Mouse (Mus musculus): Measurements from ENCODE around the gene Pip4k2a.

Gene Pip4k2a

GRCm38 (mm10) chr2:18955671-18956070 lies 42.3 kb downstream of the Pip4k2a start:
- DNase-seq (ENCODE audit: low read depth), result no peak

DNA sequence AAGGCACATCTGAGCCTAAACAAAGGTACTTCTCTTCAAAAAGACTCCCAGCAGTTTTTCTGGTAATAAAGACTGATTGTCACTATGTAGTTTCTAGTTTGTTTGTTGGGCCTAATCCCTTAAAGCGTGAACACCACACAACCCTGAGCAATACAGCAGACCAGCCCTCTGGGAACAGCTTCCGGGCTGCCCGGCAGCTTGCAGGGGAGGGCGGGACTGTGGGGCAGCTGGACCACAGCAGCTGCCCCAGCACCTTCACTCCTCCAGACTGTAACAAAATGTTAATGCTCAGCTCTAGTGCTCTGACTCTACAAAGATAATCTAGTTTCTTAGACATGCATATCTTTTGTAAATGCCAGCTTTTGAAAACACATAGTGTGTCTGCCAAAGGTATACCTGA lies 42.9 kb downstream of the Pip4k2a start:
- DNase-seq (ENCODE audit: low read depth), result no peak

GRCm38 (mm10) chr2:18954422-18954821 lies 43.5 kb downstream of the Pip4k2a start:
- no peak for DNase-seq (ENCODE audit: low read depth)

GRCm38 (mm10) chr2:18952102-18952673 lies 45.7 kb downstream of the Pip4k2a start:
- no peak for DNase-seq (ENCODE audit: low read depth)

GRCm38 (mm10) chr2:18950758-18951157 lies 47.2 kb downstream of the Pip4k2a start:
- no peak for DNase-seq (ENCODE audit: low read depth)

DNA sequence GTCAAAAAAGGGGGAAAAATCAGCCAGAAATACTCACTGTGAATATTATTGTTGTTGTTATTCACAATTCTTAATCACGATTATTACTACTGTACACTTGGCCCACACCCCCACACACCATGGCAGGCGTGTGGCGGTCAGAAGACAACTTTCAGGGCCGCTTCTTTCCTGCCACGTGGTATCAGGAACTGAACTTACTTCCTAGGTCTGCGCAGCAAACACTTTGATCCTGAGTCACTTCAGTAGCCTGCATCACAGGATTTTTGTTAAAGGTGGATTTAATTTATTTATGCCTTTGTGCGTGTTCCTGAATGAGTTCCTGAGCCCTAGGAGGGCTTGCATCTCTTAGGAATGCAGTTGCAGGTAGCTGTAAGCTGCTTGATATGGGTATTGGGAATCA lies 49.2 kb downstream of the Pip4k2a start:
- DNase-seq (ENCODE audit: low read depth), result no peak

GRCm38 (mm10) chr2:18947669-18948459 lies 50.1 kb downstream of the Pip4k2a start:
- DNase-seq (ENCODE audit: low read depth), result no peak

- no peak for DNase-seq (ENCODE audit: low read depth)
Observed at GRCm38 (mm10) chr2:18945438-18945837, 52.5 kb downstream of the Pip4k2a start.

DNA sequence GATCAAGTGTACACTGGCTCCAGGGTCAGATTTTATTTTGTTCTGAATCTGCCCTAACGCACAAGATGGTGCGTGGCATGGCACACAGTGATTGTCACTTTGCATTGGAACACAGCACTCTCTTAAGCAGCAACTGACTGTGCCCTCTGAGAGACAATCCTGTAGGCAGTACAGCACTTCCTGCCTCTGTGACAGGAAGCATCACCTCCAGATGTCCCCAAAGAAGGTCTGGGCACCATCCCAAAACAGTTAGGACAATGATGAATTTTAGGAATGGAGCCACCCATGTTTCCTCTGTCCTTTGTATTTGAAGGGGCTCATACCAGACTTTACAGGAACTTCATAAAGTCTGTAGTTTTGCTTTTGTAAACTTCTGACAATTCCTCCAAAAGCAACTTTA lies 54.0 kb downstream of the Pip4k2a start:
- no peak for DNase-seq (ENCODE audit: low read depth)

GRCm38 (mm10) chr2:18943366-18943765 lies 54.6 kb downstream of the Pip4k2a start:
- no peak for DNase-seq (ENCODE audit: low read depth)

DNA sequence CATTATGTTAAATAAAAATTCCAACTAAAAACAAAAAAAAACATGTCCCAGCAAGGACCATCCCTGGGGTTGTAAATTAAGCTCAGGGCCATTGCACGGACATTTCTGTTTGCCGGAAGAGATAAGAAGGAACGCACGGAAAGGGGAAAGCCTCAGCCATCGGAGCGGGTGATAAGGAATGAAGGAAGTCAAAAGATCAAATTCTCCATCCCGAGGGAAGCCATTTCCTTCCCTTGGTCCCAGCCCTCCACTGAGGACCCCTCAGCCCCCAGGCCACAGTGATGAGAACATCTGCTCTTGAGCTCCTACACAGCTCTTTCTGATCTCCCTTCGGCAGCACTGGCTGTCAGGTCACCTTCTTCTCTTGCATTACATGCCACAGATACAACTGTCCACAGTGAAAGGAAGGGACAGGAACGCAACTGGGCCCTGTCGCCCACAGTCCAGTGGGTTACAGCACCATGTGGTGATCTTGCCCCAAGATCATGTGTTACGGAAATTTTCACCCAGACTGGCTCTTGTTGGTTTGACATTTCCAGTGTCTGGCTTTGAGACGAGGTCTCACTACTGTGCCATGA lies 57.1 kb downstream of the Pip4k2a start:
- no peak for DNase-seq (ENCODE audit: low read depth)

GRCm38 (mm10) chr2:18938923-18939329 lies 59.0 kb downstream of the Pip4k2a start:
- no peak for DNase-seq (ENCODE audit: low read depth)

DNA sequence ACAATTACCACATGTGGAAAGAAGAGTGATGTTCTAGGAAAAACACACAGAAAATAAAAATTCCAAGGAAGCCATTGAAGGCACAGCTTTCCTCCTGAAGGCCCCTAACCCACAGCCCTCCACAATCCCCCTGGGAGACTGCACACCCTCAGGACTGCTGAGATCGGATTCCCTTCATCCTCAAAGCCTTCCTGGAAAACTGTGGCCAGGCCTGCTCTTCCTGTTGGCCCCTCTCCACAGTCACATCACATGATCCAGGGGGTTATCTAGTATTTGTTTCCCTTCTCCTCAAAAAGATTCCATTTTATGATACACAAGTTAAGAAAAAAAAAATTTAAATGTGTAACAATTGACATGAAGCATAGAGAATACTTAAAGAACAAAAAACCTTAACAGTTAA lies 59.7 kb downstream of the Pip4k2a start:
- no peak for DNase-seq (ENCODE audit: low read depth)

GRCm38 (mm10) chr2:18937611-18938010 lies 60.3 kb downstream of the Pip4k2a start:
- no peak for DNase-seq (ENCODE audit: low read depth)

- no peak for DNase-seq (ENCODE audit: low read depth)
Observed at GRCm38 (mm10) chr2:18936446-18936845, 61.5 kb downstream of the Pip4k2a start.

DNA sequence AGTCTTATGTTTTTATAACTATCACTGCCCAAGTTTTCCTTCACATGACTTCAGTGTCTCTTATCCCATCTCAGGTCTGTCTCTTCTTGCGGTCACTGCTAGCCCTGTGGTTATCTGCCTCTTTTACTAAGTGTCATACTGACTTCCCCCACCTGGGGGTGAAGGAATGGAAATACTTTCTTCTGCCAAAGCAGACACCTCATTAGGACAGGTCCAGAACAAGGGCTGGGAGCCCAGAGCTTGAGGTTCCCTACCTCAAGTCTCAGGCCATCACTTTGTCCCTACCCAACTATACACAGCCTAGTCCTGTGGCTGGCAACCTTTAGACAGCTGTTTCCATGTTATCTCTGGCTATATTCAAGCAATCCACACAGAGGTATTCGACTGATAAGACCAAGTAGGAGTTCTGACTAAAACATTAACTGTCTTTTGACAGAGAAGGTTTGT lies 62.3 kb downstream of the Pip4k2a start:
- no peak for DNase-seq (ENCODE audit: low read depth)

- no peak for DNase-seq (ENCODE audit: low read depth)
Observed at GRCm38 (mm10) chr2:18934131-18934530, 63.8 kb downstream of the Pip4k2a start.

DNA sequence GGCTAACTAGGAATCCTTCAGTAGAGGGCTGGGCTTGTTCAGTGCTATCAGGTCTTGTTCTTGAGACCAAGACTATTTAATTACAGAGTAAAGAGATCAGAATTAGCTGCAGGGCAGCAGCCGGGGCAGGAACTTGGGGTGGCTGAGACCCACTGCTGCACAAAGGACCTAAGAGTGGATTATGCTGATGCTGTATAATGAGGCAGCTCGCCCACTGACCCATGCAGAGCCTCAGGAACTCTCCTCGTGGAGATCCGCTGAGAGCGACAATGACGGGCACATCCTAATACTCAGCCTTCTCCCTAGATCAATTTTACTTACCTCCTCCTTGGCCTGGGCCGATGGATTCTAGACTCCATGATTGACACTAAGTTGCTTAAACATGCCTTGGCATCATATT lies 64.5 kb downstream of the Pip4k2a start:
- DNase-seq (ENCODE audit: low read depth), result no peak

DNA sequence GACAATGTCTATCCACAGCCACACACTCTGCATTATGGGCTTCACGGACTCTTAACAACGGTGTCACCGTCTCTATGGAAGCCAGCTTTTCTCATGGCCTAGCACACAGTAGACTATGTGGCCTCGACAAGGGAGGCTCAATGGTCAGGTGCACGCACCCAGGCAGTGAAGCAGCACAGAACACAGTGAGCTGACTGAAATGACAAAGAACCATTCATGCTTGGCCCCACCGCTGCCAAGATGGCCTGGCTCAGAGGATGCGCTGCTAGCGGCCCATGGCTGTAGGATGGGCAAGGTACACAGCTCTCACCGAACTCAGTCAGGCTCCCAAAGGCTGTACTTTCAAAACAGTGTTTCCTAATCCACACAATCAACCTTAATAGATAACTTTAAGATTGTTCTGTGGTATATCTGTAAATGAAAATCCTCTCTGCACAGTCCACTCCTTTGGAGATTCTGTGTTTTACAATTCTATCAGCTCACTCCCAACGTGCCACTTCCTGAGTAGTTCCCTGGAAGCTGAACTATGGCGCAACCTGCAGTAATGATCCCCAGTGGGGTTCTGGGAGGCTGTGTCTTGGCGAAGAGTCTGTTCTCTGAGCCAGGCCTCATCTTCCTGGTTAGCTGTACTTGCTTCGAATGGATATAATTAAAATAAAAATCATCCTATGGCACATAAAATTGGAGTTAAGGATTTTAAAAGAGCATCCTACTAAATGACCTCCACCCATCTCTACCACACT lies 67.4 kb downstream of the Pip4k2a start:
- no peak for DNase-seq (ENCODE audit: low read depth)

DNA sequence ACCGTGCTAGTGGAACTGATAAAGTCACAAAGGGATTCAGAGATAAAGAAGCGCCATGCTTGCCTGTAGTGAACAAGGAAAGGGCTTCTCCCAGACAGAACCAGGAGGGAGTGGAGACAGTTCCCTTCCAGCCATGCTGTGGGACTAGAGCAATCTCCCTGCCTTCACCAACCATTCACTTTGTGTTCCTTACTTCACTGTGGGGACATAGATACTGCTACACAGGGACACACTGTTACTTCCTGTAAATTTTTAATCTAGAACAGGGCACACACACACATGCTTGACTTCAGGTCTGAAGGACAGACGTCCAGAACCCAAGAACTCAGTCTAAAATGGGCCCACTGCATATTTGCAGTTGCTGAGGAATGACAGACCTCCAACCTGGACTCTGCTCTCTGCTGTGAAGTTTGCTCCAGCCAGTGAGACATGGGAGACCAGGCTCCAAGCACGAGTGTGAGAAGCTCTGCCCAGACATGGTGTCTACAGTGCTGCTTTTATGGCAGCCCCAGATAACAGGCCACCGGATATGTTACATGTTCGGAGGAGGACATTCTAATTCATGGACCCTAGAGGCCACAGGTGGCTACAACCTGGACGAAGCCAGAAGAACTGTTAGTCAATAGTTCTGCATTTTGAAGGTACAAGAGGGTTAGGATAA lies 69.2 kb downstream of the Pip4k2a start:
- DNase-seq (ENCODE audit: low read depth), result no peak

DNA sequence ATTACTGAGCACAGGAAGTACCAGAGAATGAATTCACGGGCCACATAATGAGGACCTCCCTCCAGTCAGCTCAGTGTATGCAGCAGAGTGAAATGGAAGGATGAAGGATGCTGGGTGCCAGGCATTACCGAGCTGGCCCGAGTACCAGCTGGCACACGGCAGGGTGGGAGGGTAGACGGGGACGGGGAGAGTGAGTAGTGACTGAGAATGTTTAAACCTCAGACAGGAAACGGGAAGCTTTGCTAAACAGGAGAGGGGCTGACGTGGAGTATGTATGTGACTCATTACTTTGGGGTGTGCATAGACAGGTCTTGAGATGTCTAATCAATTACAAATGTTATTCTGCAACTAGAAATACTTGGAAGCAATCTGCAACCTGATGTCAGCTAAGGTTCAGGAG lies 69.7 kb downstream of the Pip4k2a start:
- no peak for DNase-seq (ENCODE audit: low read depth)

Measured in c-Kit-positive CD71-positive TER-119-negative erythroid progenitor cells, embryonic 14.5 days (primary cell).